Mouse (Mus musculus): ENCODE results near the gene Ppfia3.

DNA sequence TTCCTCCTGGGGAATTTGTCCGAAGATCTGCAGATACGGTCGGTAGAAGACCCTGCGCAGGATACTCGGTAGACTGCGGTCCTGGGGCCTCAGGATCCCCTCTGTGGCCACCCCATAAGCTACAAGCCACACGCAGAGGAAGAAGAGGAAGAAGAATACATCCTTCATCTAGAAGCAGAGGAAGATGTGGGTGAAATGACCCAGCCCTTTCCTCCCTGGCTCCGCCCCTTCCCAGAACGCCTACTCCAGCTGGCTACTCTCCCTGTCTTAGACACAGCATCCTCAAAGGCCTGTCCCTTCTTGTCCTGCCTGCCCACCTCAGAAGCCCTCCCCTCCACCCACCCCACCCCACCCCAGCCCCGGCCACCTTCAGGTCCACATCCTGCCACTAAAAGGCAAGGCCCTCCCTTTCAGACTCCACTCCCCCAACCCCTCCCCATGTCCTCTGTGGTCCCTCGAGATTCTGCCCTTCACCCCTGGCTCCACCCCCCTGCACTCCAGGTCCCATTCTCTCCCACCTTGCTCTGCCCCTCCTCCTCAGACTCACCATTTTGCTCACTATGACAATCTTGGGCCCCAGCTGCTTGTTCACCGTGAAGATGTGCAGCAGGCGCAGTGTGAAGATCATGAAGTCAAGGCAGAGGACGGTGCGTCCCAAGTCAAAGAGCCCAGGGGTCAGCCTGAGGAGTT, 58.1 kb downstream of the Ppfia3 start:
- TF ChIP-seq CTCF (IDR thresholded peaks at IDR 0.05) (no peak), POLR2A (IDR thresholded peaks at IDR 0.05; ENCODE audit: insufficient read depth, low read depth, low read length) (no peak), EP300 (IDR thresholded peaks at IDR 0.05; ENCODE audit: insufficient read depth, low read depth, low read length) (no peak)
